Mouse (Mus musculus) brain, embryonic 18.5 days (tissue): ENCODE data around the gene Dmpk.
"Not testable (repeated sequence)": the region's sequence is repeated elsewhere in the genome, so short reads cannot be mapped to it uniquely, and the experiment has no call there.

Source experiments
- DNase-seq: peaks from one replicate; pipeline ENCODE4 v3.0.0-alpha.2; 2012; ENCODE audit warnings: low read depth, low spot score

Dmpk gene

DNA sequence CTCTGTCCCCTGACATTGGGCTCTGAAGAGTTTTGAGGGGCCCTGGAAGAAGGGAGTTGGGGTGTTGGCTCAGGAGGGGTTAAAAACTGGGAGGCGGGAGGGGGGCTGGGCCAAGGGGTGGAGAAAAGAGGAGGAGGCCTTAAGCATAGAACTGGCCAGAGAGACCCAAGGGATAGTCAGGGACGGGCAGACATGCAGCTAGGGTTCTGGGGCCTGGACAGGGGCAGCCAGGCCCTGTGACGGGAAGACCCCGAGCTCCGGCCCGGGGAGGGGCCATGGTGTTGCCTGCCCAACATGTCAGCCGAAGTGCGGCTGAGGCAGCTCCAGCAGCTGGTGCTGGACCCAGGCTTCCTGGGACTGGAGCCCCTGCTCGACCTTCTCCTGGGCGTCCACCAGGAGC lies at the start of gene Dmpk:
TSS of gene Dmpk (plus strand) at position 149 of the 400 bp plus-strand sequence.
- DNase-seq = no peak

DNA sequence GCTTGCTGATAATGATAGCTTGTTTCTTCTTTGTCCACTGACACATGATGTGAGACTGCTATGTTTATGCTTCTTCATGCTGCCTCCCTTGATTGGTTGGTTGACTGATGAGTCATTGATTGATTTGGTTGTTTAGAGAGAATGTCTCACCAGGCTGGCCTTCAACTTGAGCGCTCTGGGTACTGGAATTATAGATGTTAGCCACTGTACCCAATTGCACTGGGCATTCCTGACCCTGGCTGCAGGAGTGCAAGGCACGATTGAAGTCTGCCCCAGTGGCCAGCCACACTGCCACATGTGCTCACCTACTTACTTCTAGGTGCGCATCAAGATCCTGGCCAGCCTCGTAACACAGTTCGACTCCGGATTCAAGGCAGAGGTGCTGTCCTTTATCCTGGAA lies 39.0 kb upstream of the Dmpk start:
- no peak for DNase-seq

DNA sequence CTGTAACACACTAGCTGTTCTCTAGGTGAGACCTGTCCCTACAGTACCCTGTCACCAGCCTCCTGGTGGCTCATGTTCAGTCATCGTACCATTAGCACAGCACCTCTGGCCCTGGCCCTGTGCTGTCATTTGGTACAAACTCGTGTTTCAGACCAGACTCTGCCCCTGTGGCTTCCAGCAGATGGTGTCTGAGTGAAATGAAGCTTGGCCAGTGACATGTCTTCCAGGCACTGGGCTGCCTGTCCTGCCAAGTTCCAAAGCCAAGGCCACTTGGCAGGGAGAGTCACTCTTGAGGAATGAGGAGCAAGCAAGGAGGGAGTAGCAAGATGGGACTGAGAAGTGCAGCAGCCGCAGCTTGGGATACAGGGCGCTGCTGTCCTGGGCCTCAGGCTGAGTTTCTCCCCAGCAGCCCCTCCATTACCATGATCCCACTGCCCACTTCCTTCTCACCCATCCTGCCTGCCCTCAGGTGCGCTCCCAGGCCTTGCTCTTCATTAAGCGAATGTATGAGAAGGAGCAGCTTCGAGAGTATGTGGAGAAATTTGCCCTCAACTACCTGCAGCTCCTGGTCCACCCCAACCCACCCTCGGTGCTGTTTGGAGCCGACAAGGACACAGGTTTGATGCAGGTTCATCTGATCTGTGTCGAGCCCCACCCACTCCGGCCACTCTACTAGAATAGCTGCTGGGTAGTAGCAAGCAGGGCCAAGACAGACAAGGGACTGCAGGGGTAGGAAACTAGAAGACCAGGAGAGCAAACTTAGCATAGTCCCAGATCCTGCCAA lies 37.2 kb upstream of the Dmpk start:
- no peak for DNase-seq

DNA sequence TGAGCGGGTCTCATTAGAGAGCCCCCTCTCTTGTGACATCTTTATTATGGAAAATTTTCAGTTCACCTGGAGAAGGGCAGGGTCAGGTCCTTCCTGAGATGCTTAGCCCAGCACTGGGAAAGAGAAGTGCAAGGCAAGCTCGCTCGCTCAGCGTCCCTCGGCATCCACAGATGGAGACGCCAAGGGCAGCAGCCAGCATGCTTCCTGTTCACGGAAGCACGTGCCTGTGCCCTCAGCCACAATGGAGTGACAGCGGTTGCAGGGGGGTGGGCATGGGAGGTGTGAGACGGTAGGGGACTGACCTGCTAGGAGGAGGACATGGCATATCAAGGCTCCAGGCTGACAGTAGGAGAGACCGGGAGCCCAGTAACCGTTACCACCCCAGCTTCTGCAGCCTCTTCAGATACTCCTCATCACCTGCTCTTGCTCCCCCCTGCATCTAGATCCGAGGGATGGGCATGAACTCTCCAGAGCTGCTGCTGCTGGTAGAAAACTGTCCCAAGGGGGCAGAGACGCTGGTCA lies 35.6 kb upstream of the Dmpk start:
- no peak for DNase-seq

DNA sequence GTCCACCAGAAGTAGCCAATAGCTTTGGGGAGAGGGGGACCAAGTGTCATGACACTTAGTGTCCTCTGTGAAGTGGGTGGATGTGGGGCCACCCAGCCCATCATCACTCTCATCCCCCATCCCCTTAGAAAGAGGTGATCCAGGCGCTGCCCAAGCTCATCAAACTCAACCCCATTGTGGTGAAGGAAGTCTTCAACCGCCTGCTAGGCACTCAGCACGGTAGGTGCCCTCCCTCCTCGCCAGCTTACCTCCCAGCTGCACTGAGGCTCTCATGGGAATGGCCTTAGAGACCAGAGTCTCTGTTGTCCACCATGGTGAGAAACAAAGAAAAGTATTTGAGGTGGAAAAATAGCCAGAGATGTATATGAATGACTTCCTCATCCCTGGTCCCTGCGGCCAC lies 34.4 kb upstream of the Dmpk start:
- no peak for DNase-seq

GRCm38 (mm10) chr7:19050172-19050571 lies 33.5 kb upstream of the Dmpk start:
- DNase-seq = no peak

GRCm38 (mm10) chr7:19051161-19051560 lies 32.5 kb upstream of the Dmpk start:
- no peak for DNase-seq

DNA sequence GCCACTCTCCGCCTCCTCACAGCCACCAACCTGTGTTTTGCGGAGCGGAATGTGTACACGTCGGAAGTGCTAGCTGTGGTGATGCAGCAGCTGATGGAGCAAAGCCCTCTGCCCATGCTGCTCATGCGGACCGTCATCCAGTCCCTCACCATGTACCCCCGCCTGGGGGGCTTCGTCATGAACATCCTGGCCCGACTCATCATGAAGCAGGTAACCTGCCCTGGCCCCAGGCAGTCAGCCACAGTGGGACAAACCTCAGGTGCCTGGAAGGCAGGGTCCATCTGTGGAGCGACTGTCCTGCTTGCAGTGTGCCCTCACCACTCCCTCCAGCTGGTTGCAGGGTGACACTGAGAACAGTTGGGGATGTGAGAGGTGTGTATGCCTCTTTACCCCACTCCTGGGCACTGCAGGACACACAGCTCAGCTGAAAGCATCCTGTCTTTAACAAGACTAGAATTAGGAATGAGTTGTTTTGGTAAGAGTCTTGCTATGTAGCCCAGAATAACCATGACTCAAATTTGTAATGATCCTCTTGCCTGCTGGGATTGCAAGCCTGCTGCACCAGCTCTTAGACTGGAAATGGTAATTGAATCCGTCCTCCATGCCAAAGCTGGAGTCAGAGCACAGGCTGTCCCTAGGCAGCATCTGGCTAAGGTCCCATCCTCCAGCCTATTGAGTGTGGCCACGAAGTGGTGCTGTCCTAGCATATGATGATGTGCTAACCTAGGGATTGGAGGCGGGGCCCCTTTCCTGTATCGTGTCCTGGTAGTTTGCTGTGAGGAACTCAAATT lies 31.1 kb upstream of the Dmpk start:
- no peak for DNase-seq

GRCm38 (mm10) chr7:19053136-19053532 lies 30.5 kb upstream of the Dmpk start:
- DNase-seq = no peak

GRCm38 (mm10) chr7:19054047-19054776 lies 29.4 kb upstream of the Dmpk start, which contains the start of gene Rsph6a:
TSS of gene Rsph6a (plus strand) at chr7:19054690.
- DNase-seq = peak; percentile 22

- DNase-seq = no peak
Observed at GRCm38 (mm10) chr7:19054777-19055076, 28.9 kb upstream of the Dmpk start.

GRCm38 (mm10) chr7:19055108-19055507 lies 28.5 kb upstream of the Dmpk start:
- no peak for DNase-seq

- no peak for DNase-seq
Observed at GRCm38 (mm10) chr7:19057405-19057804, 26.2 kb upstream of the Dmpk start.

- DNase-seq = no peak
Observed at GRCm38 (mm10) chr7:19065896-19066295, 17.8 kb upstream of the Dmpk start.

GRCm38 (mm10) chr7:19067063-19067462 lies 16.6 kb upstream of the Dmpk start:
- no peak for DNase-seq

- DNase-seq = no peak
Observed at GRCm38 (mm10) chr7:19067935-19068334, 15.7 kb upstream of the Dmpk start.

DNA sequence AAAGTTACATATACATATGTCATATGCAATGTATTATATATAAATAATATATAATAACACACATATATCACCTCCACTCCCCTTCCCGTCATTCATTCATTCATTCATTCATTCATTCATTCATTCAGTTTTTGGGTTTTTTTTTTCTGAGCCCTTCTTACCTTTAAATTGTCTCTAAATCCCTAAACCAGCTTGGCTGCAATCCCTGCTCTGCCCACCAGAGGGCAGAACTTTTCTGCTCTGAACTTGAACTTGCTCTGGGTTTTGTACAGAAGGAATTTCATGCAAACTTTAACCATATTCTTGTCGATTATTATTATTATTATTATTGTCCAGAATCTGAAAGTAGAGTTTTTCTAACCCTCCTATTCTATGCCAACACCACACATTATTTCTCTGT lies 14.9 kb upstream of the Dmpk start:
- DNase-seq = peak; percentile 20

DNA sequence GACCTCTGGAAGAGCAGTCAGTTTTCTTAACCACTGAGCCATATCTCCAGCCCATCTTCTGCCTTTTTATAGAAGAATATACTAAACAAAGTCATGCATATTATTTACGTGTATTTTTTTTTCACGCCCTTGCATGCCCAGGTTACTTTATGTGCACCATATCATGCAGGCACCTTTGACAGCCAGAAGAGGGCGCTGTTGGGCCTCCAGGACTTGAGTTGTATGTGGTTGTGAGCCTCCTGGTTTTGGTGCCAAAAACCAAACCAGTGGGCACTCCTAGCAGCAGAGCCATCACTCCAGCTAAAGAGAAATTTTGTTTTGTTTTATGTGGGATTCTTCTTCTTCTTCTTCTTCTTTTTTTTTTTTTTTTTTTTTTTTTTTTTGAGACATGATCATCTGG lies 14.1 kb upstream of the Dmpk start:
- DNase-seq = no peak

DNA sequence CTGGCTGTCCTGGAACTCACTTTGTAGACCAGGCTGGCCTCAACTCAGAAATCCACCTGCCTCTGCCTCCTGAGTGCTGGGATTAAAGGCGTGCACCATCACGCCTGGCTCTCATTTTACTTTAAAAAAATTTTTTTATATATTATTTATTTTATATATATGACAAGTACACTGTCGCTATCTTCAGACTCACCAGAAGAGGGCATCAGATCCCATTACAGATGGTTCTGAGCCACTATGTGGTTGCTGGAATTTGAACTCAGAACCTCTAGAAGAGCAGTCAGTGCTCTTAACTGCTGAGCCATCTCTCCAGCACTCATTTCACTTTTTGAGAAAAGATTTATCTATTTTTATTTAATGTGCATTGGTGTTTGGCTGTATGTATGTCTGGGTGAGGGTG lies 12.6 kb upstream of the Dmpk start:
- DNase-seq = not testable (repeated sequence)

- no peak for DNase-seq
Observed at GRCm38 (mm10) chr7:19073504-19073903, 10.1 kb upstream of the Dmpk start.

DNA sequence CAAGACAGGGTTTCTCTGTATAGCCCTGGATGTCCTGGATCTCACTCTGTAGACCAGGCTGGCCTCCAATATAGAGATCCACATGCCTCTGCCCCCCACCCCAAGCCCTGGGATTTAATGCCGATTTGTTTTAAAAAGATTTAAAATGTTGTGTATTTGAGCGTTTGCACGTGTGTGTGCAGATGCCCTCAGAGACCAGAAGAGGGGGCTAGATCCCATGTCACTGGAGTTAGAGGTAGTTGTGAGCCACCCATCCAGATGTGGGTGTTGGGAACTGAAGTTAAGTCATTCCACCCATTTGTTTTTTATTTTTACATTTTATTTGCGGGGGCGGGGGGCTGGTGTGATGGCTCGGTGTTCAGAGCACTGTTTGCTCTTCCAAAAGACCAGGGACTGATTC lies 9.2 kb upstream of the Dmpk start:
- no peak for DNase-seq

GRCm38 (mm10) chr7:19075231-19075630 lies 8.4 kb upstream of the Dmpk start:
- no peak for DNase-seq
